Mouse (Mus musculus): ENCODE results near the gene Ankrd7. TPM values are rescaled to one million over a fixed set of nuclear protein-coding genes. Genes with fewer than 3 reads are reported as not detected.
A peak's percentile ranks its signal among the peaks of the same experiment; 100 is the strongest.

Gene Ankrd7
- polyA plus RNA-seq, 1 experiment from 2014 or later, result 0.23 TPM

- Histone ChIP-seq H3K36me3 (ENCODE audit: control insufficient read depth, insufficient read depth, low read length) (peaks cover 33% of the 10 kb centered on the region), H3K4me3 (ENCODE audit: control insufficient read depth in 1 of 2, insufficient read depth in 1 of 2, low read depth in 1 of 2, low read length in 2 of 2) (peak overlapping the region; percentile 80 to 91), H3K27me3 (ENCODE audit: control insufficient read depth, insufficient read depth, low read length) (no peaks in the 10 kb centered on the region), H3K27ac (replicated peaks in 1 of 2; ENCODE audit: control insufficient read depth in 1 of 2, insufficient read depth in 1 of 2, low read depth in 2 of 2, low read length in 2 of 2) (peak overlapping the region; percentile 77 to 93; a peak in 3 of 4 replicates), H3K4me2 (ENCODE audit: low read length) (peak overlapping the region; percentile 72), H3K9me3 (ENCODE audit: control insufficient read depth, low read length) (no peaks in the 10 kb centered on the region), H3K9ac (ENCODE audit: low read length) (peak overlapping the region; percentile 99), H3K4me1 (ENCODE audit: control insufficient read depth in 2 of 2, insufficient read depth in 2 of 2, low read length in 2 of 2) (peaks cover 0 to 12% of the 10 kb centered on the region in 2 experiments; a peak in 3 of 4 replicates)
- WGBS, result under 1% methylated on average over 28 of the region's 28 CpGs
- ATAC-seq (ENCODE audit: insufficient number of reproducible peaks, insufficient read depth, low FRiP score, low read depth), result no peak; the same call in none of the 2 replicates
These were observed 17.4 kb upstream of the Ankrd7 start for GRCm38 (mm10) chr6:18848702-18849061.

GRCm38 (mm10) chr6:18855323-18855722 lies 10.8 kb upstream of the Ankrd7 start:
- Histone ChIP-seq H3K4me2 (ENCODE audit: low read length) (no peak overlapping the region), H3K4me1 (ENCODE audit: control insufficient read depth in 2 of 2, insufficient read depth in 2 of 2, low read length in 2 of 2) (peaks cover 0 to under 1% of the 10 kb centered on the region in 2 experiments; a peak in 1 of 4 replicates), H3K27me3 (ENCODE audit: control insufficient read depth, insufficient read depth, low read length) (no peaks in the 10 kb centered on the region), H3K36me3 (ENCODE audit: control insufficient read depth, insufficient read depth, low read length) (peaks cover 67% of the 10 kb centered on the region), H3K9me3 (ENCODE audit: control insufficient read depth, low read length) (no peaks in the 10 kb centered on the region), H3K4me3 (ENCODE audit: control insufficient read depth in 1 of 2, insufficient read depth in 1 of 2, low read depth in 1 of 2, low read length in 2 of 2) (no peak overlapping the region), H3K9ac (ENCODE audit: low read length) (no peak overlapping the region), H3K27ac (replicated peaks in 1 of 2; ENCODE audit: control insufficient read depth in 1 of 2, insufficient read depth in 1 of 2, low read depth in 2 of 2, low read length in 2 of 2) (no peak overlapping the region)
- no peak for ATAC-seq (ENCODE audit: insufficient number of reproducible peaks, insufficient read depth, low FRiP score, low read depth)

GRCm38 (mm10) chr6:18856487-18857078 lies 9.5 kb upstream of the Ankrd7 start:
- peaks cover 11% of the 10 kb centered on the region; the same call in 1 of the 2 replicates for H3K9me3 ChIP-seq (ENCODE audit: control insufficient read depth, low read length)
- H3K4me1 ChIP-seq (ENCODE audit: control insufficient read depth in 2 of 2, insufficient read depth in 2 of 2, low read length in 2 of 2), result no peaks in the 10 kb centered on the region
- no peak overlapping the region for H3K9ac ChIP-seq (ENCODE audit: low read length)
- no peak overlapping the region for H3K4me2 ChIP-seq (ENCODE audit: low read length)
- 95% methylated on average over 3 of the region's 3 CpGs for WGBS
- ATAC-seq (ENCODE audit: insufficient number of reproducible peaks, insufficient read depth, low FRiP score, low read depth), result no peak
- H3K27ac ChIP-seq (replicated peaks in 1 of 2; ENCODE audit: control insufficient read depth in 1 of 2, insufficient read depth in 1 of 2, low read depth in 2 of 2, low read length in 2 of 2), result no peak overlapping the region
- no peak overlapping the region for H3K4me3 ChIP-seq (ENCODE audit: control insufficient read depth in 1 of 2, insufficient read depth in 1 of 2, low read depth in 1 of 2, low read length in 2 of 2)
- no peaks in the 10 kb centered on the region for H3K27me3 ChIP-seq (ENCODE audit: control insufficient read depth, insufficient read depth, low read length)
- H3K36me3 ChIP-seq (ENCODE audit: control insufficient read depth, insufficient read depth, low read length), result peaks cover 58% of the 10 kb centered on the region

- H3K9ac ChIP-seq (ENCODE audit: low read length), result no peak overlapping the region
- WGBS, result 56% methylated on average over 2 of the region's 2 CpGs
- H3K4me3 ChIP-seq (ENCODE audit: control insufficient read depth in 1 of 2, insufficient read depth in 1 of 2, low read depth in 1 of 2, low read length in 2 of 2), result no peak overlapping the region
- no peak overlapping the region for H3K4me2 ChIP-seq (ENCODE audit: low read length)
- no peaks in the 10 kb centered on the region for H3K36me3 ChIP-seq (ENCODE audit: control insufficient read depth, insufficient read depth, low read length)
- no peak overlapping the region for H3K27ac ChIP-seq (replicated peaks in 1 of 2; ENCODE audit: control insufficient read depth in 1 of 2, insufficient read depth in 1 of 2, low read depth in 2 of 2, low read length in 2 of 2)
- H3K27me3 ChIP-seq (ENCODE audit: control insufficient read depth, insufficient read depth, low read length), result no peaks in the 10 kb centered on the region
- no peaks in the 10 kb centered on the region for H3K9me3 ChIP-seq (ENCODE audit: control insufficient read depth, low read length)
- no peak for ATAC-seq (ENCODE audit: insufficient number of reproducible peaks, insufficient read depth, low FRiP score, low read depth)
- no peaks in the 10 kb centered on the region for H3K4me1 ChIP-seq (ENCODE audit: control insufficient read depth in 2 of 2, insufficient read depth in 2 of 2, low read length in 2 of 2)
These were observed 22.9 kb downstream of the Ankrd7 start for GRCm38 (mm10) chr6:18889030-18889429.

GRCm38 (mm10) chr6:18894142-18894541 lies 28.0 kb downstream of the Ankrd7 start:
- Histone ChIP-seq H3K4me2 (ENCODE audit: low read length) (no peak overlapping the region), H3K27ac (replicated peaks in 1 of 2; ENCODE audit: control insufficient read depth in 1 of 2, insufficient read depth in 1 of 2, low read depth in 2 of 2, low read length in 2 of 2) (no peak overlapping the region), H3K9ac (ENCODE audit: low read length) (no peak overlapping the region), H3K4me1 (ENCODE audit: control insufficient read depth in 2 of 2, insufficient read depth in 2 of 2, low read length in 2 of 2) (no peaks in the 10 kb centered on the region), H3K27me3 (ENCODE audit: control insufficient read depth, insufficient read depth, low read length) (no peaks in the 10 kb centered on the region), H3K4me3 (ENCODE audit: control insufficient read depth in 1 of 2, insufficient read depth in 1 of 2, low read depth in 1 of 2, low read length in 2 of 2) (no peak overlapping the region), H3K9me3 (ENCODE audit: control insufficient read depth, low read length) (no peaks in the 10 kb centered on the region), H3K36me3 (ENCODE audit: control insufficient read depth, insufficient read depth, low read length) (no peaks in the 10 kb centered on the region)
- no peak for ATAC-seq (ENCODE audit: insufficient number of reproducible peaks, insufficient read depth, low FRiP score, low read depth)

- Histone ChIP-seq H3K27ac (replicated peaks in 1 of 2; ENCODE audit: control insufficient read depth in 1 of 2, insufficient read depth in 1 of 2, low read depth in 2 of 2, low read length in 2 of 2) (no peak overlapping the region), H3K36me3 (ENCODE audit: control insufficient read depth, insufficient read depth, low read length) (no peaks in the 10 kb centered on the region), H3K4me2 (ENCODE audit: low read length) (no peak overlapping the region), H3K4me3 (ENCODE audit: control insufficient read depth in 1 of 2, insufficient read depth in 1 of 2, low read depth in 1 of 2, low read length in 2 of 2) (no peak overlapping the region), H3K27me3 (ENCODE audit: control insufficient read depth, insufficient read depth, low read length) (no peaks in the 10 kb centered on the region), H3K9ac (ENCODE audit: low read length) (no peak overlapping the region), H3K4me1 (ENCODE audit: control insufficient read depth in 2 of 2, insufficient read depth in 2 of 2, low read length in 2 of 2) (no peaks in the 10 kb centered on the region), H3K9me3 (ENCODE audit: control insufficient read depth, low read length) (no peaks in the 10 kb centered on the region)
- WGBS, result 76% methylated on average over 2 of the region's 2 CpGs
- no peak for ATAC-seq (ENCODE audit: insufficient number of reproducible peaks, insufficient read depth, low FRiP score, low read depth)
These were observed 41.1 kb downstream of the Ankrd7 start for GRCm38 (mm10) chr6:18907173-18907572.

- Histone ChIP-seq H3K27ac (replicated peaks in 1 of 2; ENCODE audit: control insufficient read depth in 1 of 2, insufficient read depth in 1 of 2, low read depth in 2 of 2, low read length in 2 of 2) (no peak overlapping the region), H3K4me1 (ENCODE audit: control insufficient read depth in 2 of 2, insufficient read depth in 2 of 2, low read length in 2 of 2) (no peaks in the 10 kb centered on the region), H3K9me3 (ENCODE audit: control insufficient read depth, low read length) (no peaks in the 10 kb centered on the region), H3K9ac (ENCODE audit: low read length) (no peak overlapping the region), H3K4me2 (ENCODE audit: low read length) (no peak overlapping the region), H3K36me3 (ENCODE audit: control insufficient read depth, insufficient read depth, low read length) (no peaks in the 10 kb centered on the region), H3K27me3 (ENCODE audit: control insufficient read depth, insufficient read depth, low read length) (no peaks in the 10 kb centered on the region), H3K4me3 (ENCODE audit: control insufficient read depth in 1 of 2, insufficient read depth in 1 of 2, low read depth in 1 of 2, low read length in 2 of 2) (no peak overlapping the region)
- 59% methylated on average over 4 of the region's 4 CpGs for WGBS
- ATAC-seq (ENCODE audit: insufficient number of reproducible peaks, insufficient read depth, low FRiP score, low read depth), result no peak
These were observed 47.1 kb downstream of the Ankrd7 start for GRCm38 (mm10) chr6:18913179-18913578.

GRCm38 (mm10) chr6:18916021-18916420 lies 49.9 kb downstream of the Ankrd7 start:
- H3K9ac ChIP-seq (ENCODE audit: low read length), result no peak overlapping the region
- no peaks in the 10 kb centered on the region for H3K36me3 ChIP-seq (ENCODE audit: control insufficient read depth, insufficient read depth, low read length)
- H3K4me3 ChIP-seq (ENCODE audit: control insufficient read depth in 1 of 2, insufficient read depth in 1 of 2, low read depth in 1 of 2, low read length in 2 of 2), result no peak overlapping the region
- no peak for ATAC-seq (ENCODE audit: insufficient number of reproducible peaks, insufficient read depth, low FRiP score, low read depth)
- H3K27ac ChIP-seq (replicated peaks in 1 of 2; ENCODE audit: control insufficient read depth in 1 of 2, insufficient read depth in 1 of 2, low read depth in 2 of 2, low read length in 2 of 2), result no peak overlapping the region
- no peaks in the 10 kb centered on the region for H3K4me1 ChIP-seq (ENCODE audit: control insufficient read depth in 2 of 2, insufficient read depth in 2 of 2, low read length in 2 of 2)
- no peaks in the 10 kb centered on the region for H3K9me3 ChIP-seq (ENCODE audit: control insufficient read depth, low read length)
- no peak overlapping the region for H3K4me2 ChIP-seq (ENCODE audit: low read length)
- H3K27me3 ChIP-seq (ENCODE audit: control insufficient read depth, insufficient read depth, low read length), result no peaks in the 10 kb centered on the region
- WGBS, result 74% methylated on average over 4 of the region's 4 CpGs
